Mouse (Mus musculus): Measurements from ENCODE around the gene Tmem230.

Tmem230 gene

DNA sequence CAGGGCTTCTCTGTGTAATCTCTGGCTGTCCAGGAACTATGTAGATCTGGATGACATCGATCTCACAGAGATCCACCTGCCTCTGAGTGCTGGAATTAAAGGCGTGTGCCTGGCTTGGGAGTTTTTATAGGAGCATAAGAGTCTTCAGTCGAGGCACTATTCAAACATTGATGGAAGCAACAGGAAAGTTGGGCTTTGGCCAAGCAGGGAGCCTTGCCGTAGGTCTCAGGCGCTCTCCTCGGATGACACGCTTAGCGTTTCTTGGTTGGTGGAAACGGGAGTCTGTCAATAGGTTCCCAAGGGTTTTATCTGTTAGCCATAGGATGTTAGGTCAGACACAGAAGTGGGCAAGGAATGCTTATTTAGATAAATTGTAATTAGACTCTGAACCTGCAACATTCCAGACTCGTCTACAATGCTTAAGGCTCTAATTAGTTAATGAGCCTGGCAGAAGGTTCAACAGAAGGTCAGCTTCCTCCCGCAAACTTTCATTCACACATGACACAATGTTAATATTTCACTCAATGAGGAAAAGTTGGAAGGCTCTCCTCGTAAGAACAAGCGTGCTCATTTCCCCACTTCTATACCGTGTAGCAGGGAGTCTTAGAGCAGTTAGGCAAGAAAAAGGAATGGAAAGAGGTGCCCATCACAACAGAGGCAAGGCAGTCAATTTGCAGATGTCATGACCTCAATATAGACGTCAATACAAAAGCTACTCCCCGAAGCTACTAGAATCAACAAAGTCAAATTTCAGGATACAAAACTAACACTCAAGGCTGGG is 13.4 kb downstream of the Tmem230 start:
- no peak for DNase-seq (ENCODE audit: low spot score in 2 of 2)

DNA sequence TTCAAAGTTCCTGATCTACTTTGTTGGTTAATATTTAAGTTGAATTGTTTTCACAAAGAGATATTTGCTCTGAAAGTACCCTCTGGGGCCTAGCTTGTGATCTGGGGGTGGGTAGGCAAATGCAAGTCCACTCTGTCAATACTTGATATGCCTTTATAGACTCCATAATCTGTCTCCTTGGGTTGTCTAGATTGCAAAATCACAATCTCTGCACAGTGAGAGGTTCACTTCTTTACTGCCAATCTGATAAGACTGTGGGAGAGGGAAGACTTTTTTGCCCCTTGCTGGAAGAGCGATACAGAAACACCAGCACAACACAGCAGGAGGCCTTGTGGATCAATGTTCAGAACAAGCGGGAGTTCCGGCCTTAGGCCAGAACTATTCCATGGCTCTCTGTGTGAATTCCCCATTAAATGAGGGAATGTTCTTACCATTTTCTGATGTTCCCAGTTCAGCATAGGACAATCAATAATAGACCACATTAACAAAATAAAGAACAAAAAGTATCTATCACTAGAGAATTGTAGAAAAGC is 15.1 kb downstream of the Tmem230 start:
- no peak for DNase-seq (ENCODE audit: low spot score in 2 of 2)

- no peak for DNase-seq (ENCODE audit: low spot score in 2 of 2)
Measured at GRCm38 (mm10) chr2:132224359-132224758, 23.2 kb downstream of the Tmem230 start.

DNA sequence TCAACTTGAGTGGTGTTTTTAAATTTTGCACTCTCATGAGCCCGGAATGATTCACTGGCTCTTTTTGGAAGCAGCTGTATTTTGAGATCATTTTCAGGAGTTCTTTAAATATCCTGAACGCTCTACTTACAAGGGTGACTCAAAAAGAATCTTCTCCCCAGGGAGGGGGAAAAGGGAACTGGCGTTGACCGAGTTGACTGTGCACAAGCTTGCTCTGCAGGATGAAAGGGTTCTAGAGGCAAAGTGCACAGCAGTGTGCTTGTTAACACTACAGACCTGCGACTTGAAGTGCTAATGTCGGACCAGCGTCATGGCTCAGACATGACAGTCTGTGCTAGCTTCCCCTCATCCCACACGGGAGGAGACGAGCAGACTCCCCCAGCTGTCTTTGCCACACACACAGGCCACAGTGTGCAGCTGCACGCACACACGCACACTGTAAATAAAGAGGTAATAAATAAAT is 26.0 kb downstream of the Tmem230 start:
- DNase-seq (ENCODE audit: low spot score in 2 of 2), result no peak

GRCm38 (mm10) chr2:132211995-132212656 is 35.5 kb downstream of the Tmem230 start:
- no peak for DNase-seq (ENCODE audit: low spot score in 2 of 2)

GRCm38 (mm10) chr2:132210806-132211312 is 36.7 kb downstream of the Tmem230 start:
- no peak for DNase-seq (ENCODE audit: low spot score in 2 of 2)

GRCm38 (mm10) chr2:132208246-132208881 is 39.2 kb downstream of the Tmem230 start:
- DNase-seq (ENCODE audit: low spot score in 2 of 2), result no peak

GRCm38 (mm10) chr2:132206316-132206881 is 41.2 kb downstream of the Tmem230 start:
- DNase-seq (ENCODE audit: low spot score in 2 of 2), result no peak

DNA sequence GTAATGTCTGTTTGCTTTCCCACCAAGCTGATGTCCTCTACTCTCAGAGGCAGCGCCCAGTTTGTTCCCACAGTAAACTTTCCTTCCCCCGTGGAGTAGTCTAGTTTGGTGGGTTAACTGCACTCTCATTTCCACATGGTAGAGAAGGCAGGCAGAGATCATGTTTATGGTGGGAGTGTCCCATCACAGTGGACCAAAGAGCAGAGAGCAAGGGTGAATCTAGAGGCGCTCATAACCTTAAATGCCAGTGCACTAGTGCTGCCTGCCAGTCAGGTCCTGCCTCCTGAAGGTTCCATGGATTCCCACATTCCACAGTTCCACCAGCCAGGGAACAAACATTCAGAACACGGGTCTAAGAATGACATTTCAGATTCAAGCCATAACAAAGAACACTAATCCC is 42.1 kb downstream of the Tmem230 start:
- no peak for DNase-seq (ENCODE audit: low spot score in 2 of 2)

- DNase-seq (ENCODE audit: low spot score in 2 of 2), result no peak
Measured at GRCm38 (mm10) chr2:132203773-132204172, 43.8 kb downstream of the Tmem230 start.

DNA sequence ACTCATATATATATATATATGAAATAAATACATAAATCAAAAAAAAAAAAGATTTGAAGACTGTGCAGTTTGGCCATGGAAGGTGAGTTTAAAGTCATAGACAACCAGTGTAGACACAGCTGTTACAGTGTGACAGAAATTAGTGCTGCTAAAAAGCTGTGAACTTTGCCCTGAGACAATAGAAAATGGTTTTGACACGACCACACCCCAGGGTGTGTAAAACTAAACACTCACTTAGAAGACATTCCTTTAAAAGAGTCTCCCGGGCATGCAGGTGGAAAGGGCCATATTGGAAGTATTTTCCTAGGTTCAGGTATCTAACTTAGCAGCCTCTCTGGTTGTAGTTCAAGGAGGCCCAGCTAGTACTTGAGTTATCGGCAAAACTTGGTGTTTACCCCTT is 44.4 kb downstream of the Tmem230 start:
- DNase-seq (ENCODE audit: low spot score in 2 of 2), result no peak

DNA sequence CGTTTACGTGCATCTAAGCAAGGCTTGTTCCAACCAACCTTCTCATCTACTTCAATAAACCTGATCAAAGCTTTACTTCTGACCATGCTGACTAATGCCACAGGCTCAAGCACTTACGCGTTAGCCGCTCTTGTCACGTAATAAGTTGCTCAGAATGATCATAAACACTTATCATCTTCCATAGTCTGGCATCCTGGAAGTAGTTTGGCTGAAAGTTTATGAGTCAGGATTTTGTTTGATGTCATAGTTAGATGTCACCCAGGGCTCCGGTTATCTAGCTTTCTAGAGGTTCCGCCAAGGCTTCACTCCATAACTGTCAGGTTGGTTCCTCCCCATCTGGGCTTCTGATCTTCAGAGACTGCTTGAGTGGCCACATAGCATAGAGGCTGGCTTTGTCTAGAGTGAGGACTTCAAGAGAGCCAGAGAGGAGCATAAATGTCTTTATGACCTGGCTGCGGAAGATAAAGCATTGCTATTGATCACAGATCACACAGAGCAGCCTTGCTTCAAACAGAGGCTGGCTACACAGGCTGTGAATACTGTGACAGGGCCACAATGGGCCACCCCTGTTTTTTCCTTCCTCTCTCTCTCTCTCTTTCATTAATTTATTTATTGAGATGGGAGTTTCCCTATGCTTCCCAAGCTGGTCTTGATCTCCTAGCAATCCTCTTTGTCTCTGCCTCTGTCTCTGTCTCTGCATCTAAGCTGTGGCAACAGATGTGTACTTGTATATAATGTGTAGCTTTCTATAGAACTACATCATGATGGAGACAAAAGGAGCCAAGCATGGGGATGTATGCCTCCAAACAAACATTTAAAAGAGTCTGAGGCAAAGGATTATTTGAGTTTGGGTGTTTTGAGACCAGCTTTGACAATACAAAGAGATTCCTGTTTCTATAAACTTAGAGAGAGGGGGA is 49.3 kb downstream of the Tmem230 start:
- DNase-seq (ENCODE audit: low spot score in 2 of 2), result no peak

GRCm38 (mm10) chr2:132195602-132196001 is 52.0 kb downstream of the Tmem230 start:
- no peak for DNase-seq (ENCODE audit: low spot score in 2 of 2)

GRCm38 (mm10) chr2:132190602-132191161 is 56.9 kb downstream of the Tmem230 start:
- no peak for DNase-seq (ENCODE audit: low spot score in 2 of 2)

Data from frontal cortex, postnatal 10 days (tissue).